Mouse (Mus musculus): ENCODE data around the gene Map2k1. TPM values are rescaled to one million over a fixed set of nuclear protein-coding genes. Genes with fewer than 3 reads are reported as not detected.

Gene Map2k1
- polyA plus RNA-seq, 1 experiment from 2014 or later, result 72.3 TPM

- Histone ChIP-seq H3K36me3 (ENCODE audit: control insufficient read depth, insufficient read depth, low read length) (no peaks in the 10 kb centered on the region), H3K9me3 (ENCODE audit: control insufficient read depth, low read length) (no peaks in the 10 kb centered on the region), H3K4me2 (replicated peaks; ENCODE audit: low read depth, low read length) (no peak overlapping the region), H3K4me1 (ENCODE audit: control insufficient read depth, insufficient read depth, low read length) (peaks cover 21% of the 10 kb centered on the region), H3K27ac (ENCODE audit: low read depth, low read length) (no peak overlapping the region), H3K27me3 (ENCODE audit: control insufficient read depth, insufficient read depth, low read length) (no peaks in the 10 kb centered on the region), H3K4me3 (ENCODE audit: low read length) (no peak overlapping the region), H3K9ac (ENCODE audit: low read depth, low read length) (no peak overlapping the region)
- no peak for ATAC-seq (ENCODE audit: low FRiP score, low TSS enrichment)
- WGBS, result 78% methylated on average over 4 of the region's 4 CpGs
Observed at GRCm38 (mm10) chr9:64221480-64221879, 32.0 kb downstream of the Map2k1 start.

DNA sequence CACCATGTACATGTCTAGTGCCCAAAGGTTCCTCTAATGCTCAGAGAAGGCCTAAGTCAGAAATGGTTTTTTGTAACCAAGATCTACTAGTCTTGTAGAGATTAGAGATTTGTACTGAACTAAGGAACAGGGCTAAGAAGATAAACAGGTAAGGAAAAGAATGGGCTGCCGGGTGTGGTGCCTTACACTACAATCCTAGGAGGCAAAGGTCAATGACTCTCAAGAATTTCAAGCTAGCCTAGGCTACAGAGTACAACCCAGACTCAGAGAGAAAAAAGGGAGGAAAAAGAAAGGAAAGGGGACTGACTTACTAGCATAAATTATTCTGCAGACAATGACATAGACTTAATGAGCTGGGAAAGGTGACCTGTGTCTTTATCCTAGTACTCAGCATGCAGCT is 32.8 kb downstream of the Map2k1 start:
- 47% methylated on average over 1 of the region's 1 CpGs for WGBS
- H3K36me3 ChIP-seq (ENCODE audit: control insufficient read depth, insufficient read depth, low read length), result no peaks in the 10 kb centered on the region
- H3K27ac ChIP-seq (ENCODE audit: low read depth, low read length), result no peak overlapping the region
- peaks cover 21% of the 10 kb centered on the region for H3K4me1 ChIP-seq (ENCODE audit: control insufficient read depth, insufficient read depth, low read length)
- H3K27me3 ChIP-seq (ENCODE audit: control insufficient read depth, insufficient read depth, low read length), result no peaks in the 10 kb centered on the region
- no peak overlapping the region for H3K9ac ChIP-seq (ENCODE audit: low read depth, low read length)
- H3K9me3 ChIP-seq (ENCODE audit: control insufficient read depth, low read length), result no peaks in the 10 kb centered on the region
- no peak overlapping the region for H3K4me3 ChIP-seq (ENCODE audit: low read length)
- no peak for ATAC-seq (ENCODE audit: low FRiP score, low TSS enrichment)
- H3K4me2 ChIP-seq (replicated peaks; ENCODE audit: low read depth, low read length), result no peak overlapping the region

DNA sequence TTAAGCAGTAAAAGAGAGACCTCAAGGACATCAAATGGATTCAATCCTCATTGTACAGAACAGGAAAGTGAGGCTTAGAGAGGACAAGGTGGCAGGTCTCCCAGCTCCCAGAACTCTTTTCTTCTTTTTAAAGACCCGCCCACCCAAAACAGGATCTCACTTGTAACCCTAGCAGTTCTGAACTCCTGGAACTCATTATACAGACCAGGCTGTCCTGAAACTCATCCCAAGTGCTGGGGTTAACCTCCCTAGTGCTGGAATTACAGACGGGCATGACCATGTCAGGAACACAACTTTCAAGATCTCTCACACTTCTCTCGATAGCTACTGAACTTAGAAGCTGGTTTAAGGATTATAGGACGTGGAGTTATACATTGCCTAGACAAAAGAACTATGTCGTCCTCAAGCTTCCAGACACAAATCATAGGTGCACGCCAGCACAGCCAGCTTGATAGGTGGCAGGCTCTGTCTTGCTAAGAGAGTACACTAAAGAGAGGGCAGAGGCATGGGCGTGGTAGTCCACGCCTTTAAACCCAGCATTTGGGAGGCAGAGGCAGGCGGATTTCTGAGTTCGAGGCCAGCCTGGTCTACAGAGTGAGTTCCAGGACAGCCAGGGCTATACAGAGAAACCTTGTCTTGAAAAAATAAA is 33.5 kb downstream of the Map2k1 start:
- Histone ChIP-seq H3K9ac (ENCODE audit: low read depth, low read length) (no peak overlapping the region), H3K36me3 (ENCODE audit: control insufficient read depth, insufficient read depth, low read length) (no peaks in the 10 kb centered on the region), H3K27ac (ENCODE audit: low read depth, low read length) (peak overlapping the region; percentile 73; the same call in 1 of the 2 replicates), H3K4me2 (replicated peaks; ENCODE audit: low read depth, low read length) (no peak overlapping the region), H3K4me3 (ENCODE audit: low read length) (no peak overlapping the region), H3K4me1 (ENCODE audit: control insufficient read depth, insufficient read depth, low read length) (peaks cover 21% of the 10 kb centered on the region), H3K9me3 (ENCODE audit: control insufficient read depth, low read length) (no peaks in the 10 kb centered on the region), H3K27me3 (ENCODE audit: control insufficient read depth, insufficient read depth, low read length) (no peaks in the 10 kb centered on the region)
- 0 out of 2 replicates have a peak, but pooled peaks have one; percentile 30 for ATAC-seq (ENCODE audit: low FRiP score, low TSS enrichment)
- 72% methylated on average over 10 of the region's 10 CpGs for WGBS

- Histone ChIP-seq H3K9ac (ENCODE audit: low read depth, low read length) (no peak overlapping the region), H3K27ac (ENCODE audit: low read depth, low read length) (peak overlapping the region; percentile 73; the same call in 1 of the 2 replicates), H3K4me3 (ENCODE audit: low read length) (no peak overlapping the region), H3K4me1 (ENCODE audit: control insufficient read depth, insufficient read depth, low read length) (peaks cover 21% of the 10 kb centered on the region), H3K4me2 (replicated peaks; ENCODE audit: low read depth, low read length) (no peak overlapping the region), H3K27me3 (ENCODE audit: control insufficient read depth, insufficient read depth, low read length) (no peaks in the 10 kb centered on the region), H3K9me3 (ENCODE audit: control insufficient read depth, low read length) (no peaks in the 10 kb centered on the region), H3K36me3 (ENCODE audit: control insufficient read depth, insufficient read depth, low read length) (no peaks in the 10 kb centered on the region)
- WGBS, result 42% methylated on average over 1 of the region's 1 CpGs
- ATAC-seq (ENCODE audit: low FRiP score, low TSS enrichment), result no peak
Observed at GRCm38 (mm10) chr9:64219305-64219704, 34.1 kb downstream of the Map2k1 start.

- H3K27ac ChIP-seq (ENCODE audit: low read depth, low read length), result no peak overlapping the region
- no peaks in the 10 kb centered on the region for H3K36me3 ChIP-seq (ENCODE audit: control insufficient read depth, insufficient read depth, low read length)
- no peaks in the 10 kb centered on the region for H3K9me3 ChIP-seq (ENCODE audit: control insufficient read depth, low read length)
- ATAC-seq (ENCODE audit: low FRiP score, low TSS enrichment), result no peak
- H3K9ac ChIP-seq (ENCODE audit: low read depth, low read length), result no peak overlapping the region
- H3K4me2 ChIP-seq (replicated peaks; ENCODE audit: low read depth, low read length), result no peak overlapping the region
- H3K4me3 ChIP-seq (ENCODE audit: low read length), result no peak overlapping the region
- H3K4me1 ChIP-seq (ENCODE audit: control insufficient read depth, insufficient read depth, low read length), result peaks cover 21% of the 10 kb centered on the region
- no peaks in the 10 kb centered on the region for H3K27me3 ChIP-seq (ENCODE audit: control insufficient read depth, insufficient read depth, low read length)
Observed at GRCm38 (mm10) chr9:64217887-64218286, 35.5 kb downstream of the Map2k1 start.

DNA sequence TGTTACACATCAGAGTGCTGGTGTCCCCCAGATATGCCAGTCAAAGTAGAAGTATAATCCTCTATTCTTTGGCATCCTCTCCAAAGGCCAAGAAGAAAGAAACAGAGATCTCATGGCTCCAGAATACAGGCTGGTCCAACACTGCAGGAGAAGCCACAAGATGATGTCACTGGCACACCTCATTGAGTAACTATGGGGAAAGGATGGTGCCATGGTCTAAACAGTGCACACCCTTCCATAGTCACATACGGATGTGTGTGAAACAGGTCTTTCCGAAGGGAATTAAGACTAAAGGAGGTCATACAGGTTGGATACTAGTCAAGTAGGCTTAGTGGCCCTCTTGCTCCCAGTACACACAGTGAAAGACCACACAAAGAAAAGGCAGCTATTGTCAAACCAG is 36.8 kb downstream of the Map2k1 start:
- no peaks in the 10 kb centered on the region for H3K9me3 ChIP-seq (ENCODE audit: control insufficient read depth, low read length)
- H3K4me3 ChIP-seq (ENCODE audit: low read length), result no peak overlapping the region
- H3K9ac ChIP-seq (ENCODE audit: low read depth, low read length), result no peak overlapping the region
- H3K4me1 ChIP-seq (ENCODE audit: control insufficient read depth, insufficient read depth, low read length), result peaks cover 21% of the 10 kb centered on the region
- no peak for ATAC-seq (ENCODE audit: low FRiP score, low TSS enrichment)
- no peak overlapping the region for H3K4me2 ChIP-seq (replicated peaks; ENCODE audit: low read depth, low read length)
- no peaks in the 10 kb centered on the region for H3K27me3 ChIP-seq (ENCODE audit: control insufficient read depth, insufficient read depth, low read length)
- H3K27ac ChIP-seq (ENCODE audit: low read depth, low read length), result no peak overlapping the region
- peaks cover 8% of the 10 kb centered on the region for H3K36me3 ChIP-seq (ENCODE audit: control insufficient read depth, insufficient read depth, low read length)
- whole genome bisulfite sequencing, result 95% methylated on average over 2 of the region's 2 CpGs

DNA sequence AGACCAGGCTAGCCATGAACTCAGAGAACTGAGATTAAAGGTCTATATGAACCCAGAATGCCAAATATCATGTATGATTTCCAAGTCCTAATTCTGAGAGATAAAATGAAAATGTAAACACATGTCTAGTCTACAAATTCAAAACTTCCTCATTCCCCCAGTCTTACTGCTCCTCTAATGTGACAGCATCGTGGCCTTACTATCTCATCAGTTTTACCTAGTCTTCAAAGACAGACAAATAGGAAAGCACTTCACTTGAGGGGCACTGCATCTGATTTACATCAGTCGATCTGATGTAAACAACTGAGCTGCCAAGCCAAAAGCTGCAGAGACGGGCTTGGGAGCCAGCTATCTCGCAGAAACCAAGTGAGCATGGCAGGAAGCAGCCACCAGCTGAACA is 37.3 kb downstream of the Map2k1 start:
- no peak overlapping the region for H3K27ac ChIP-seq (ENCODE audit: low read depth, low read length)
- H3K9ac ChIP-seq (ENCODE audit: low read depth, low read length), result no peak overlapping the region
- no peak for ATAC-seq (ENCODE audit: low FRiP score, low TSS enrichment)
- no peak overlapping the region for H3K4me3 ChIP-seq (ENCODE audit: low read length)
- H3K9me3 ChIP-seq (ENCODE audit: control insufficient read depth, low read length), result no peaks in the 10 kb centered on the region
- H3K36me3 ChIP-seq (ENCODE audit: control insufficient read depth, insufficient read depth, low read length), result peaks cover 8% of the 10 kb centered on the region
- H3K27me3 ChIP-seq (ENCODE audit: control insufficient read depth, insufficient read depth, low read length), result no peaks in the 10 kb centered on the region
- WGBS, result 77% methylated on average over 4 of the region's 4 CpGs
- H3K4me1 ChIP-seq (ENCODE audit: control insufficient read depth, insufficient read depth, low read length), result peaks cover 21% of the 10 kb centered on the region
- H3K4me2 ChIP-seq (replicated peaks; ENCODE audit: low read depth, low read length), result no peak overlapping the region

- Histone ChIP-seq H3K36me3 (ENCODE audit: control insufficient read depth, insufficient read depth, low read length) (peaks cover 16% of the 10 kb centered on the region), H3K4me1 (ENCODE audit: control insufficient read depth, insufficient read depth, low read length) (peaks cover 18% of the 10 kb centered on the region), H3K4me3 (ENCODE audit: low read length) (no peak overlapping the region), H3K27me3 (ENCODE audit: control insufficient read depth, insufficient read depth, low read length) (no peaks in the 10 kb centered on the region), H3K4me2 (replicated peaks; ENCODE audit: low read depth, low read length) (no peak overlapping the region), H3K9ac (ENCODE audit: low read depth, low read length) (no peak overlapping the region), H3K27ac (ENCODE audit: low read depth, low read length) (no peak overlapping the region), H3K9me3 (ENCODE audit: control insufficient read depth, low read length) (no peaks in the 10 kb centered on the region)
- no peak for ATAC-seq (ENCODE audit: low FRiP score, low TSS enrichment)
- WGBS, result 77% methylated on average over 17 of the region's 17 CpGs
Observed at GRCm38 (mm10) chr9:64214452-64214851, 39.0 kb downstream of the Map2k1 start.

GRCm38 (mm10) chr9:64207509-64208084 is 45.8 kb downstream of the Map2k1 start:
- Histone ChIP-seq H3K27ac (ENCODE audit: low read depth, low read length) (no peak overlapping the region), H3K36me3 (ENCODE audit: control insufficient read depth, insufficient read depth, low read length) (peaks cover 28% of the 10 kb centered on the region), H3K4me1 (ENCODE audit: control insufficient read depth, insufficient read depth, low read length) (no peaks in the 10 kb centered on the region), H3K27me3 (ENCODE audit: control insufficient read depth, insufficient read depth, low read length) (no peaks in the 10 kb centered on the region), H3K4me2 (replicated peaks; ENCODE audit: low read depth, low read length) (no peak overlapping the region), H3K9me3 (ENCODE audit: control insufficient read depth, low read length) (no peaks in the 10 kb centered on the region), H3K9ac (ENCODE audit: low read depth, low read length) (no peak overlapping the region), H3K4me3 (ENCODE audit: low read length) (no peak overlapping the region)
- no peak for ATAC-seq (ENCODE audit: low FRiP score, low TSS enrichment)
- WGBS, result 69% methylated on average over 3 of the region's 3 CpGs

Measured in kidney, embryonic 14.5 days (tissue).